Mouse (Mus musculus): ENCODE measurements at regions not wholly inside any gene's neighbourhood (a gene's known extent, or its start where the extent isn't known, plus 50 kb on each side); places are given as distances from the start of the nearest gene placed in this dataset.
A peak's percentile ranks its signal among the peaks of the same experiment; 100 is the strongest.

DNA sequence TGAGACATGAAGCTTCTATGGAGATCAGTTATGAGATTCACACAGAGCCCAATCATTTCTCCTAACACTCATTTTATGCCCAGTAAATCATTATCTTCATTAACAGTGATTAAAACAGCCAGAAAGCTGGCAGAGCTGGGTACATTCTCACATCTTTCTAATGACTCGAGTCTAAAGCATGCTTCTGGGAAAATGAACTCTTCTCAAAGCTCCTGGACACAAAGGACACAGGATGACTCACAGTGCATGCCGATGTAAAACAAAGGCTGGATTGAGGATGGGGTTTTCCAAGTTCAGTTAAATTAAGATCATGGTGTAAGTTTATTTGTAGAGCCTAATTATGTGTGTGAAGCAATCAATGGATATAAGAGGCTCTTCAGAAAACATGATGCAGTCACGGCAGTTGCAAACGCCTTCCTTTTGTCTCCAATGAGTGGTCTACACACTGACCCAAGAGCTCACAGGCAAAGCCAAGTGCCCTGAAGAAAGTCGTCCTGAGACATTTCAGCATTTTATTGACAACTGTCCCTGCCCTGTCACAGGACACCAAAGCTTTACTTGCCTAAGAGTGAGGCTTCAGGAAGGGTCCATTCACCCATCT is 1390.7 kb downstream of the Defb40 start:
- no peaks in the 10 kb centered on the region for H3K27me3 ChIP-seq (ENCODE audit: poor library complexity, severe bottlenecking)
- H3K4me1 ChIP-seq: peaks cover 13% of the 10 kb centered on the region; the same call in 1 of the 2 replicates
- DNase-seq (ENCODE audit: extremely low spot score, low spot score): no peak
- no peak overlapping the region for H3K4me3 ChIP-seq
- no peaks in the 10 kb centered on the region for H3K36me3 ChIP-seq (replicated peaks)
- 44% methylated on average over 5 of the region's 5 CpGs for WGBS
- peak overlapping the region; percentile 63; the same call in 1 of the 2 replicates for H3K27ac ChIP-seq
- H3K9me3 ChIP-seq: no peaks in the 10 kb centered on the region

Measured in forebrain, embryonic 10.5 days (tissue).